Mouse (Mus musculus) lung, adult 2 months (tissue): ENCODE measurements around the gene Lnpep.

Experiments used
- CTCF ChIP-seq: fragments of 200-500 bp; IDR thresholded peaks from 2 replicates; pipeline ENCODE4 v1.5.1; 2011; ENCODE audit warnings: mild to moderate bottlenecking, low read length, control low read depth; ENCODE audit not compliant: insufficient read depth
- POLR2A ChIP-seq: fragments of 200-500 bp; IDR thresholded peaks from 2 replicates; pipeline ENCODE4 v1.6.1; 2011; ENCODE audit warnings: low read depth, mild to moderate bottlenecking, control low read depth, low read length, borderline replicate concordance; ENCODE audit errors: extremely low read depth

- TF ChIP-seq CTCF (no peak), POLR2A (no peak)
These were observed 20.3 kb downstream of the Lnpep start for GRCm38 (mm10) chr17:17604554-17604953.
